Mouse (Mus musculus): ENCODE measurements around the gene Gm20388. TPM values are rescaled to one million over a fixed set of nuclear protein-coding genes. Genes with fewer than 3 reads are reported as not detected.

The Gm20388 gene
- polyA plus RNA-seq, 1 experiment, result not detected

DNA sequence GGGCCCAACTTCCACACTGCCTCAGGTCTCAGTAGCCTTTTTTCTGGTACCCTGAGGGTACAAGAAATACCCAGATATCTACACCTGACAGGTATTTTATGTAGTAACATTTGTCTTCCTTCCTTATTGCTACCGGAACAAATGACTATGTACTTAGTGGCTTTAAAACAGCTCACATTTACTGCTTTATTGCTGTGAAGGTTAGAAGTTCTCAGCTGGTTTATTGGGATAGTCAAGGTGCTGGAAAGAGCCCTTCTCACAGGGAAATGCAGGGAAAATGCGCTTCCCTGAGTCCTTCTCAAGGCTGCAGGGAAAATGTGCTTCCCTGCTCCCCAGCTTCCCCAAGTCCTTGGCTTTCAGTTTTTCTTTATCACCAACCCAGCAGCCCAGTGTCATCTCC lies 228.3 kb downstream of the Gm20388 start:
- no peak overlapping the region for H3K4me3 ChIP-seq (ENCODE audit: insufficient read depth, low read depth, low read length)
- TF ChIP-seq POLR2A (IDR thresholded peaks at IDR 0.05; ENCODE audit: insufficient read depth, low read depth, low read length), result no peak
- TF ChIP-seq CTCF (IDR thresholded peaks at IDR 0.05; ENCODE audit: insufficient read depth, low read depth, low read length), result no peak
- peaks cover 52% of the 10 kb centered on the region for H3K4me1 ChIP-seq (ENCODE audit: control insufficient read depth, insufficient read depth, low read length)
- 0 out of 2 replicates have a peak overlapping the region, but pooled peaks have one; percentile 1 for H3K27ac ChIP-seq (ENCODE audit: insufficient read depth, low read depth, low read length)
- WGBS, result 96% methylated on average over 2 of the region's 2 CpGs

DNA sequence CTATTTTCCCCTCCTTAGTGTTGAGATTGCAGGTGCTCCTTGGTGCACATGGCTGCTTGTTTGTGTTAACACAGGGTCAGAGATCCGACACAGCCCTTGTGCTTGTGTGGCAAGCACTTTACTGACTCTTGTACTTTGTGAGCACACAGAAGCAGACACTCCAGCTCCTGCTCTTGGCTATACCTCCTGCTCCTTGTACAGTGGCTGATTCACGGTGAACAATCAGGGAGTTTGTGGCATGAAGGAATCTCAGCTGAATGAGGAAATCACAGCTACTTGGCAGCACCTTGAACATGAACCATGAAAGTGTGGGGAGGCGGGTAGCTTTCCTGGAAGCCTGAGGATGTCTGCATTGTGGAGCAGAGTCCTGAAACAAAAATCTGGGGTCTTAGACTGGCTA lies 230.1 kb downstream of the Gm20388 start:
- WGBS, result 43% methylated on average over 3 of the region's 3 CpGs
- peaks cover 63% of the 10 kb centered on the region for H3K4me1 ChIP-seq (ENCODE audit: control insufficient read depth, insufficient read depth, low read length)
- TF ChIP-seq CTCF (IDR thresholded peaks at IDR 0.05; ENCODE audit: insufficient read depth, low read depth, low read length) (no peak), POLR2A (IDR thresholded peaks at IDR 0.05; ENCODE audit: insufficient read depth, low read depth, low read length) (no peak)
- no peak overlapping the region for H3K4me3 ChIP-seq (ENCODE audit: insufficient read depth, low read depth, low read length)
- peak overlapping the region; percentile 71 for H3K27ac ChIP-seq (ENCODE audit: insufficient read depth, low read depth, low read length)

DNA sequence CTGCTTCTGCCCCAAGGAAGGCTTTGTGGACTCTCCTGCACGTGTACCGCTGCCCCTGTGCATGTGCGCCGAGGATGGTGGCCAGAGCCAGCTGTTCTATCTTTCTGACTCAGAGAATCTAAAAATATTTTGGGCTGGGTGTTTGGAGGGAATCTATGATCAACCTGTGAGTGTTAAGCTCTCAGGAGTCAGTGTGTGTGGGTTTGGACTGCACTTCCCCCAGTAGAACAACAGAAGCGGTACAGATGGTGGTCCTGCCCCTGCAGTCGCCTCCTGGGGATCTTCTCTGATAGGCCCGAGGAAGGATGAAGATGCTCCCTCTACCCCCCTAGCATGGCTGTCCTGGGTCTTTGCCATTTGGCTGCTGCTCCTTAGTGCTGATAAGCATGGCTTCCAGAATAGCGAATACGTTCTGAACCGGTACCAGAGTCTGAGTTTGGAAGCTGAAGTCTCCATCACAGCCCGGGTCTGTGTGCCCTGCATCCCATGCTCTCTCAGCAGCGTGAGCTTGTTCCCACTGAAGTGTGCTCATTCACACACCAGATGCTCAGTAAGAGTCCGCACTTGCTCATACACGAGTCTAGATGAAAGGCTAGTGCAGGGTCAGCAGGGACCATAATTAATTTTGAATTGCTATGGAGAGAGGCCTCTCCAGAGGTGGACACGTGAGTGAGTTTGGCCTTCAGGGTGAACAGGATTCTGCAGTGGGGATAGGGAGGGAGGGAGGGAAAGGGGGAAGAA lies 233.4 kb downstream of the Gm20388 start:
- Histone ChIP-seq H3K4me3 (ENCODE audit: insufficient read depth, low read depth, low read length) (no peak overlapping the region), H3K27ac (ENCODE audit: insufficient read depth, low read depth, low read length) (peak overlapping the region; percentile 99), H3K4me1 (ENCODE audit: control insufficient read depth, insufficient read depth, low read length) (peaks cover 48% of the 10 kb centered on the region)
- WGBS, result 19% methylated on average over 15 of the region's 15 CpGs
- TF ChIP-seq CTCF (IDR thresholded peaks at IDR 0.05; ENCODE audit: insufficient read depth, low read depth, low read length), result no peak
- TF ChIP-seq POLR2A (IDR thresholded peaks at IDR 0.05; ENCODE audit: insufficient read depth, low read depth, low read length), result no peak

DNA sequence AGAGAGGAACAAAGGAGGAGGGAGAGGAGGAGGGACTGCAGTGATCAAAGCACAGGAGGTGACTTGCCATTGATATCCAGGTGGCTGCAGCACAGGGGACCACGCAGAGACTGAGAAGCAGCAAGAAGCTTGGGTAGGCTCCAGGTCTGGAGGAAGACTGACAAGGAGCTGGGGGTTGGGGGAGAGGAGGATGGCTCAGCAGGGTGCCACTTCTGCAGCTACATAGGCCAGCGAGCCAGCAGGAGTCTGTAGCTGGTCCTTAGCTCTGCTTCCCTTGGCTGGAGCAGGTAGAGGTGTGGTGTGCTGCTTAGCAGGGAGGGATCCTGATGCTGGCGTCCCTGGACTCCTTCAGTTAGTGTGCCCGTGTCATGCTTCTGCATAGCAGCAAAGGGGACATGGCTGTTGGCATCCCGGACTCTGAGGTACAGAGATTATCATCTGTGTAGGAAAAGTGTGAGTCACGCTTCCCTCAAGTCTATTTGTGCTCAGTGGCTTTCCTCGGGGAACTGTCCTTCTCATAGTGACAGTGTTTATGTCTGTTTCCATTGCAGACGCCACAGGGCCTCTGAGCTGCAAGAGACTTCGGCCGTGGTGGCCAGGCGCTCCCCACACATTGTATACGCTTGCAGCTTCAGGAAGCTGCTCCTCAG lies 234.1 kb downstream of the Gm20388 start:
- Histone ChIP-seq H3K4me1 (ENCODE audit: control insufficient read depth, insufficient read depth, low read length) (peaks cover 43% of the 10 kb centered on the region), H3K27ac (ENCODE audit: insufficient read depth, low read depth, low read length) (peak overlapping the region; percentile 99), H3K4me3 (ENCODE audit: insufficient read depth, low read depth, low read length) (no peak overlapping the region)
- TF ChIP-seq POLR2A (IDR thresholded peaks at IDR 0.05; ENCODE audit: insufficient read depth, low read depth, low read length) (no peak), CTCF (IDR thresholded peaks at IDR 0.05; ENCODE audit: insufficient read depth, low read depth, low read length) (no peak)
- 34% methylated on average over 12 of the region's 12 CpGs for WGBS

DNA sequence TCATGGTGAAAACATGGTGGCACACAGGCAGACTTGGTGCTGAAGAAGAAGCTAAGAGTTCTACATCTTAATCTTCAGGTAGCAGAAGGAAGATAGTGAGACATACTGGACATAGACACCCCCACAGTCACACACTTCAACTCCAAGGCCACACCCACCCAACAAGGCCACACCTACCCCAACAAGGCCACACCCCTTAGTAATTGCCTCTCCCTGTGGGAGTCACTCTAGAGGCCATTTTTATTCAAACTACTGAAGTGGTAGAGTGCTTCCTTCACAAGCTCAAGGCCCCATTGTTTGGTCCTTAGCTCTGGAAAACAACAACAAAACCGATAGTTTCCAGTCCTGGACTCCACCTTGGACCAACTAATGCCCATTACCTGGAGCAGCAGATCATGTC lies 235.4 kb downstream of the Gm20388 start:
- Histone ChIP-seq H3K27ac (ENCODE audit: insufficient read depth, low read depth, low read length) (no peak overlapping the region), H3K4me3 (ENCODE audit: insufficient read depth, low read depth, low read length) (no peak overlapping the region), H3K4me1 (ENCODE audit: control insufficient read depth, insufficient read depth, low read length) (peaks cover 39% of the 10 kb centered on the region)
- WGBS, result 83% methylated on average over 1 of the region's 1 CpGs
- TF ChIP-seq CTCF (IDR thresholded peaks at IDR 0.05; ENCODE audit: insufficient read depth, low read depth, low read length) (no peak), POLR2A (IDR thresholded peaks at IDR 0.05; ENCODE audit: insufficient read depth, low read depth, low read length) (no peak)

DNA sequence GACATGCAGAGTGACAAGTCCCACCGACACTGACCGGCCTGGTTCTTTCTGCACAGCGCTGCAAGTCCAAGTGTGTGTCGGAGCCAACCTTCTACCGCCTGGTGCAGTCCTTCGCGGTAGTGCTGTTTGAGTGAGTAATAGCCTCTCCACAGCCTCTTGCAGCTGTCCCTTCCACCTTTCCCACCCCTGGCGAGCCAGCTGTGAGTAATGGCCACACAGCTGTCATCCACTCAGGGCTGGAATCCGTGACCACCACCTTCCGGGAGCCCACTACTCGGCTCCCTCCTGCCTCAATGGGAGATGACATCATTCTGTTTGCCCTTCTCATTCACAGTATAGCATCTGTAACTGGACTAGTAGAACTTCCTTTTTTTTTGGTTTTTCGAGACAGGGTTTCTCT lies 239.4 kb downstream of the Gm20388 start:
- Histone ChIP-seq H3K4me3 (ENCODE audit: insufficient read depth, low read depth, low read length) (no peak overlapping the region), H3K27ac (ENCODE audit: insufficient read depth, low read depth, low read length) (no peak overlapping the region), H3K4me1 (ENCODE audit: control insufficient read depth, insufficient read depth, low read length) (peaks cover 33% of the 10 kb centered on the region)
- TF ChIP-seq POLR2A (IDR thresholded peaks at IDR 0.05; ENCODE audit: insufficient read depth, low read depth, low read length) (no peak), CTCF (IDR thresholded peaks at IDR 0.05; ENCODE audit: insufficient read depth, low read depth, low read length) (no peak)
- 70% methylated on average over 12 of the region's 12 CpGs for WGBS

DNA sequence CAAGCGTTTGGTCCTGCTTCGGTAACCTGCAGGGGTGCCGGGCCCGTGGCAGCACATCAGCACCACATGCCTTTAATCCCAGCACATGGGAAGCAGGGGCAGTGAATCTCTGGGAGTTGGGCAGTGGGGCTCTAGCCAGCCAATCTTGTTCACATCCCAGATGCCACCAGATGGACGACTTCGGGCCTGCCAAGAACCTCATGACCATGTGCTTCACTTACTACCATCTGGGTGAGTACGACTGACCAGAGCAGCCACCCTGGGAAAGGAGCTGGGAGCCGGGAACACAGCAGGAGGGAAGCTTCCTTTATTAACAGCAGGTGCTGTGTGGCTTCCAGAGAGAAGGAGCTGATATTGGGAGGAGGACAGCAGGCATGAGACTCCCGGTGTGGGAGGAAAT lies 240.5 kb downstream of the Gm20388 start:
- Histone ChIP-seq H3K4me1 (ENCODE audit: control insufficient read depth, insufficient read depth, low read length) (peaks cover 35% of the 10 kb centered on the region), H3K4me3 (ENCODE audit: insufficient read depth, low read depth, low read length) (no peak overlapping the region), H3K27ac (ENCODE audit: insufficient read depth, low read depth, low read length) (no peak overlapping the region)
- TF ChIP-seq CTCF (IDR thresholded peaks at IDR 0.05; ENCODE audit: insufficient read depth, low read depth, low read length), result no peak
- TF ChIP-seq POLR2A (IDR thresholded peaks at IDR 0.05; ENCODE audit: insufficient read depth, low read depth, low read length), result no peak
- WGBS, result 68% methylated on average over 9 of the region's 9 CpGs

DNA sequence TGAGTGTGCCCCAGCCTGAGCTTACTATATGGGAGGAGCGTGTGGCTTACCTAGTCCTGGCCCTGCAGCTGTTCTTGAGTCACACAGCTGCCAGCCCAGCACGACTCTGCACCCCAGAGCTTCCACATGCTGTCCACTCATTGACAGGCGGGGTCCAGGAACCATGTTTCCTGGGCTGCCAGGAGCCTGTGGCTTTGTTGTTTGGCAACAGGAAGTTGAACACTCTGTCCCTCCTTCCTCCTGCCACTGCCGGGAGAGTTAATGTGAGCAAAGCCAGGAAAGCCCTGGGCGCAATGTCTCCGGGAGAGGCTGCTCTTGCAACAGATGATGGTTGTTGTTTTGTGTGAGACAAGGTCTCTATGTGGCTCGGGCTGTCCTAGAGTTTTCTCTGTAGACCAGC lies 242.0 kb downstream of the Gm20388 start:
- Histone ChIP-seq H3K27ac (ENCODE audit: insufficient read depth, low read depth, low read length) (no peak overlapping the region), H3K4me1 (ENCODE audit: control insufficient read depth, insufficient read depth, low read length) (peaks cover 41% of the 10 kb centered on the region), H3K4me3 (ENCODE audit: insufficient read depth, low read depth, low read length) (no peak overlapping the region)
- TF ChIP-seq CTCF (IDR thresholded peaks at IDR 0.05; ENCODE audit: insufficient read depth, low read depth, low read length), result no peak
- TF ChIP-seq POLR2A (IDR thresholded peaks at IDR 0.05; ENCODE audit: insufficient read depth, low read depth, low read length), result no peak
- 62% methylated on average over 7 of the region's 7 CpGs for WGBS

DNA sequence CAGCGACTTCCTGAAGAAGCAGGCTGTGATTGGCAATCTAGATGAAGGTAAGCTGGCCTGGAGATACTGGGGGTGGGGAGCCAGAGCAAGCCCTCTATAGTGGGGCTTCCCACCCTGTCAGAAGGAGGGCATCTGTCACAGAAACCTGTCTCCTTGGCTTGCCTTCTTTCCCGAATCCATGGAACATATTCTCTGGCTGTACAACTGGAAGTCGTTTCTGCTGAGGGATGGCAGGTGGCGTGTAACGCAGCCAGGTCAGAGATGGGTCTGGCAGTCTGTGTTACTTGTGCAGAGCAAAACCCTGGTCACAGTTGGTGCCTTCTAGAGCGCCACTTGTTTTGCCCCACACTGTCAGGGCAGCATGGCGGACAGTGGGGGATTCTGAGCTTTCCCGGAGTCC lies 249.7 kb downstream of the Gm20388 start:
- no peak for TF ChIP-seq POLR2A (IDR thresholded peaks at IDR 0.05; ENCODE audit: insufficient read depth, low read depth, low read length)
- TF ChIP-seq CTCF (IDR thresholded peaks at IDR 0.05; ENCODE audit: insufficient read depth, low read depth, low read length), result no peak
- 76% methylated on average over 8 of the region's 8 CpGs for WGBS
- peaks cover 44% of the 10 kb centered on the region for H3K4me1 ChIP-seq (ENCODE audit: control insufficient read depth, insufficient read depth, low read length)
- H3K27ac ChIP-seq (ENCODE audit: insufficient read depth, low read depth, low read length), result peak overlapping the region; percentile 85; the same call in 1 of the 2 replicates
- no peak overlapping the region for H3K4me3 ChIP-seq (ENCODE audit: insufficient read depth, low read depth, low read length)

Data from olfactory bulb, adult 2 months (tissue).